Mouse (Mus musculus) thymus, postnatal 10 days (tissue): ENCODE measurements around the gene Prmt1.

ENCODE experiments used
- DNase-seq, 2 experiments: peaks; one replicate each; pipeline ENCODE4 v3.0.0; 2021; ENCODE audit warnings: low spot score in 2 of 2

The Prmt1 gene

GRCm38 (mm10) chr7:44981539-44981938 is 4.8 kb downstream of the Prmt1 start:
- DNase-seq, result no peak

- DNase-seq, result no peak
Measured at GRCm38 (mm10) chr7:44978300-44978699, 8.1 kb downstream of the Prmt1 start.

GRCm38 (mm10) chr7:44975117-44975419 is 11.3 kb downstream of the Prmt1 start:
- no peak for DNase-seq

- no peak for DNase-seq
Measured at GRCm38 (mm10) chr7:44974383-44975116, 11.8 kb downstream of the Prmt1 start, which contains the start of gene Cpt1c. TSS of gene Cpt1c (minus strand) at chr7:44974851.

GRCm38 (mm10) chr7:44973415-44974130 is 12.8 kb downstream of the Prmt1 start:
- DNase-seq, result no peak

GRCm38 (mm10) chr7:44971142-44971541 is 15.2 kb downstream of the Prmt1 start:
- DNase-seq, result no peak

- DNase-seq, result peak; percentile 63 to 72
Measured at GRCm38 (mm10) chr7:44970231-44970691, 16.1 kb downstream of the Prmt1 start.

- DNase-seq, result no peak
Measured at GRCm38 (mm10) chr7:44966638-44967037, 19.7 kb downstream of the Prmt1 start.

- DNase-seq, result no peak
Measured at GRCm38 (mm10) chr7:44965975-44966374, 20.4 kb downstream of the Prmt1 start.

GRCm38 (mm10) chr7:44964990-44965389 is 21.4 kb downstream of the Prmt1 start:
- no peak for DNase-seq

GRCm38 (mm10) chr7:44962831-44963230 is 23.5 kb downstream of the Prmt1 start:
- DNase-seq, result no peak

GRCm38 (mm10) chr7:44962337-44962736 is 24.0 kb downstream of the Prmt1 start:
- DNase-seq, result no peak

- no peak for DNase-seq
Measured at GRCm38 (mm10) chr7:44960512-44960910, 25.9 kb downstream of the Prmt1 start.

GRCm38 (mm10) chr7:44959874-44960511 is 26.4 kb downstream of the Prmt1 start:
- DNase-seq, result no peak

- DNase-seq, result no peak
Measured at GRCm38 (mm10) chr7:44959281-44959680, 27.1 kb downstream of the Prmt1 start.

- DNase-seq, result peak in 1 of 2 experiments; percentile 29
Measured at GRCm38 (mm10) chr7:44958208-44958607, 28.2 kb downstream of the Prmt1 start.

GRCm38 (mm10) chr7:44957183-44957835 is 29.1 kb downstream of the Prmt1 start:
- no peak for DNase-seq

- DNase-seq, result no peak
Measured at GRCm38 (mm10) chr7:44956266-44956665, 30.1 kb downstream of the Prmt1 start.

GRCm38 (mm10) chr7:44955628-44956027 is 30.7 kb downstream of the Prmt1 start:
- peak in 1 of 2 experiments; percentile 47 for DNase-seq

GRCm38 (mm10) chr7:44954091-44954885 is 32.1 kb downstream of the Prmt1 start:
- DNase-seq, result no peak

- DNase-seq, result no peak
Measured at GRCm38 (mm10) chr7:44953561-44953960, 32.8 kb downstream of the Prmt1 start.
